Mouse (Mus musculus) B cell, adult 2 months (primary cell): ENCODE data around the gene Vps9d1.
"Not testable (repeated sequence)": the region's sequence is repeated elsewhere in the genome, so short reads cannot be mapped to it uniquely, and the experiment has no call there.

Experiments used
- DNase-seq, 2 experiments: peaks; one replicate each; pipeline ENCODE4 v3.0.0; 2022

Vps9d1 gene

DNA sequence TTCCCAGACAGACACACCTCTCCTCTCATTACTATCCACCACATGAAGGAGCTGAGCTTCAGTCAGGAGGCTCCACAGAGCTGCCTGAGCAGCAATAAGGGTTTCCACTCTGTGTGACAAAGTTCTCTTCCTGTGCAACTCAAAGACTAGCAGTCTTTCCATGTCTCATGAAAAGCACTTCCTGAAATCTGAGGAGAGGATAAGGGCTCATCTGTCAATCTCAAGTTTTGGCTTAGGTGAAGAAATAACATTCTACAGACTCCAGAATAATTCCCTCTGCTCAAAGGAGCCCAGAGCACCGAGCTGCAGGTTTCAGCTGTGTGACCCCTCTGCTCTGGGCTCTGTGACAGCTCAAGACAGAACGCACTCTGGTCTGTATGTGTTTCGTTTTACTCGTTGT, 1.2 kb downstream of the Vps9d1 start:
- DNase-seq = no peak

DNA sequence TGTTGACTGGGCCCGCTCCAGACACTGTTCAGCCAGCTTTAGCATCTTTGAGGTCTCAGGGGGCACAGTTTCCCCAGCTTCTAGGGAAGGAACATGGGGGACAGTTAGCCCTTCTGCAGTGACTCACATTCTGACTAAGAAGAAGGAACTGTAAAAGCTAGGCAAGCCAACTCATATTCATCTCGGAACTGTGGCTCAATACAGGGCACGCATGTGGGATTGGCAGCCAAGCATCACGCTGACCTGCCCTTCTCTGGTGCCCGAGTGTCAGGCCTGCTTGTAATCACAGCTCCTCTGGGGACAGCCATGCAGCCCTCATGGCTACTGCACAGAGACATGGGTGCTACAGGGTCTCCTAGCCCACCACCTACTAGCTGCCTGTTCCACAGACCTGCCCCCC, 3.2 kb downstream of the Vps9d1 start:
- no peak for DNase-seq

DNA sequence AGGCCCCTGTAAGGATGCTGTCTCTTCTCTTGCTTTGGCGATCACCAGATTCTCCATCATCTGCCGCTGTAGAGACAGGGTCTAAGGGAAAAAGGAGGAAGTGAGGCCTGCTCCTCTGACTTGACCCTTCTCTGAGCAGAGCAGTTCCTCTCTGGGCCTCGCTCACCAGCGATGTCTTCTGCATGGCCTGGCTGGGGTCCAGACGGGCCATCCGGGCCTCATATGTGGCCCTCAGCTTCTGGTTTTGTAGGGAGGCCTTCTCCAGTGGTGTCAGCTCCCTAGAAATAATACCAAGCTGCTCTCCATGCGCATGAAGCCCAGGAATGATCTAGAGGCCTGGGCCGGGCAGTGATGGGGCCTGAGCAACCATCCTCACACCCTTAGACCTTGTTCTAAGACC, 5.6 kb downstream of the Vps9d1 start:
- DNase-seq = no peak

DNA sequence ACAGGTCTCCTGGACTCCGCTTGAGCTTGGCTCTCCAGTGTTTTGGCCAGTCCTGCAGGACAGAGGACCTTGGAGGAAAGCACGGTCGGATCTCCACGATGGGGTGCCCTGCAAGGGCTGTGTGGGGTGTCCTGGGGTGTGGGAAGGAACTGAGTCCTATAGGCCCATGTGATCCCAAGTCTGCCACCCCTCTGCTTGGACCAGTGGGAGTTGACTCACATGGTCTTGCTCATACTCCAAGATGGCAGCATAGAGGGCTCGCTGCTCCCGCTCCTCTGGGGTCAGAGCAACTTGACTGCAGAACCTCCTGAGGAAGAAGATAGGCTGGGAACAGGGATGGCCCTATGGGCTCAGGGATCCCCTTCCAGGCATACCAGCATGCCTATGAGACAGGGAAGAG, 6.4 kb downstream of the Vps9d1 start:
- DNase-seq = no peak

DNA sequence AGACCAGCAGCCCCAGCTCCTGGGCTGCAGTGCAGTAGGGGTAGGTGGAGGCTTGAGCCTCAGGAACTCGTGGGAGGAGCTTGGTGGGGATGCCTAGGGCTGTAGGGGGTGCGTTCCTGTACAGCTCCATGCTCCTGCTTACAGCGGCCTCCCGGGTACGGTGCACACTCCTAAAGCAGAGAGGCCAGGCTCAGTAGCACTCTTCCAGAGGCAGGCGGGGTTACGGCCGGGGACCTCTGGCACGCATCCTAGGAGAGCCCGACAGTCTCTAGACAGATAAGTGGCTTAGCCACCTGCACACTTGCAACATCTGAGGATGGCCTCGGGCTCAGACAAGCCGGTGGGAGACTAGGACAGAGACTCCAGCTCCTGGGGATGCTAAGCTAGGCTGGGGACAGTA, 8.6 kb downstream of the Vps9d1 start:
- no peak for DNase-seq

DNA sequence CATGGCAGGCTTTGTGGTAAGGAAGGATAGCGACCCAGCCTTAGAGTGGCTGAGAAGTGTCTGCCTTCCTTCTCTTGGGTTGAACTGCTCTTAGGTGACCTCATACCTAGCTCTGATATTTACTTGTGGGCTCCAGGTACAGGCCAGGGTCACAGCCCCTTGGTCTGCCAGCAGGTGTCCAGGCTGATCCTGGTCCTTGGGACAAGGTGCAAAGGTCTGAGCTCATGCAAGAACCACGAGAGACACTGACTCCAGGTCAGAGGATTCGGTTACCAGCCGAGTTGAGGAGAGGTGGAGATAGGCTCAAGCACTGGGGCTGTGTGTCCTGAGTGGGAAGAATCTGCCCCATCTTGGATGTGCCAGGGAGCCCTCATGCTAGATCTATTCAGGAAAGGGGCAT, 9.8 kb downstream of the Vps9d1 start:
- no peak for DNase-seq

DNA sequence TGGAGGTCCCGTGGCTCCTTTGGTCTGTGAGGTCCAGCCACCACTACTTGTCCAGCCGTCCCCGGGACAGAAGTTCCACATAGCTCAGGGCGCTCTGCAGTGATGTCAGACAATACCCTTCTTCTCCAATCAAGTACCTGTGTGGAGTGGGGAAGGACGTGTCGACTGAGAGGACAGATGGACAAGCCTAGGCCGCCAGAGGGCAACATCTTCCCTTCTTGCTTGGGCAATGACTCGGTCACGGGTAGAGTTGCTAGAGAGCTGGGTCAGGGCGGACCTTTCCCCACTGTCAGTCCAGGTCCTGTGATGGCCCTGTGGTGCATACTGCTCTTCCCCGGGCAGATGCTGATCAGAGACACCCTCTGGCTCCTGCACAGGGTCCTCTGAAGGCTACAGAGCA, 11.1 kb downstream of the Vps9d1 start:
- DNase-seq = no peak

DNA sequence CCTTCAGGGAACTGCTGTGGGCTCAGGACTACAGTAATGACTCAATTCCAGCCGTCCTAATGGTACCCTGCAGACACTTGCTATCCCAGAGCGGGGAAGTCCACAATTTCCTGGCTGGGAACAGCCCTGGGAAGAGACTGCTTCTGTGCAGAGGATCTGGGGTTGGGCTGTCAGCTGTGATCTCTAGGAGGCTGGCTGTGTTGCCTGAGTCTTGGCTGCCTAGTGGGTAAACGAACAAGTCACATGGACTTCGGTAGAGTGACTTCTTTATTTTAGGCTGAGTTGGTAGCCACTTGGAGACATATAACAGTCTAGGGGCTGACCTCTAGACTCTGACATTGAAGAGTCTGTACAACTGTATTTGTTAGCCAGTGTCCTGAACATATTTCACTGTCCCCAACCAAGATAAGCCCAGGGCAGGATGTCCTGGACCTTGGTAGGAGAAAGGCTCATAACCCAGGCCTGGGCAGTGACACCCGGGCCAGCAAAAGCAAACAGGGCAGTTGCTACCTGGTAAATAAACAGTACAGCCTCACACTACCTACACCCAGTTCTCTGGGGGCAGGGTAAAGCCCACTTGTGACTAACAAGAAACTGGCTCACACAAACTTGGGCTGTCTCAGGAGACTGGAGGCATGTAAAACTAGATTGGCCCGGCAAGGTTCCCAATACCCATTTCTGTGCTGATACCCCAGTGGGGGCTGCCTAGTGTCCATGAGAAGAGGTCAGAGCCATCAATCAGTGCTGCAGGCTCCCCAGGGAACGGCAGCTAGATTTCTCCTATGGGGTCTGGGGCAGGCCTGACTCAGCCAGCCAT, 11.8 kb downstream of the Vps9d1 start:
- no peak for DNase-seq

DNA sequence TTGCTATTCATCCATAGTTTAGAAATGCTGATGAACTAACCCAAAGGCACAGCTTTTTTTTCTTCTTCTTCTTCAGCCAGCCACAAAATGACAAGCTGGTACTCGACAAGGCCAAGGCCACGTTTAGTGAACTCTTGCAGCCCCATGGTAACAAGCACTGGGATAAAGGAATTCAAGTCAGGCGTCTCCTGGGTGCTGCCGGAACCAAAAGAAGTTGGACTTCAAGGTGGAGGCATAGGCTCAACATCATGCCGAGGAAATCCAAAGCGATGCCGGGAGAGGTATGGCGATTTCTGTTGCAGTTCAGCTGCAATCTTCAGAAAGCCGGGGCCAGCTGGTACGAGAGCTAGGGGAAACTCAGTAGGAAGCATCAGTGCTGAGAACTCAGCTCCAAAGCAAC, 14.8 kb downstream of the Vps9d1 start:
- no peak for DNase-seq

DNA sequence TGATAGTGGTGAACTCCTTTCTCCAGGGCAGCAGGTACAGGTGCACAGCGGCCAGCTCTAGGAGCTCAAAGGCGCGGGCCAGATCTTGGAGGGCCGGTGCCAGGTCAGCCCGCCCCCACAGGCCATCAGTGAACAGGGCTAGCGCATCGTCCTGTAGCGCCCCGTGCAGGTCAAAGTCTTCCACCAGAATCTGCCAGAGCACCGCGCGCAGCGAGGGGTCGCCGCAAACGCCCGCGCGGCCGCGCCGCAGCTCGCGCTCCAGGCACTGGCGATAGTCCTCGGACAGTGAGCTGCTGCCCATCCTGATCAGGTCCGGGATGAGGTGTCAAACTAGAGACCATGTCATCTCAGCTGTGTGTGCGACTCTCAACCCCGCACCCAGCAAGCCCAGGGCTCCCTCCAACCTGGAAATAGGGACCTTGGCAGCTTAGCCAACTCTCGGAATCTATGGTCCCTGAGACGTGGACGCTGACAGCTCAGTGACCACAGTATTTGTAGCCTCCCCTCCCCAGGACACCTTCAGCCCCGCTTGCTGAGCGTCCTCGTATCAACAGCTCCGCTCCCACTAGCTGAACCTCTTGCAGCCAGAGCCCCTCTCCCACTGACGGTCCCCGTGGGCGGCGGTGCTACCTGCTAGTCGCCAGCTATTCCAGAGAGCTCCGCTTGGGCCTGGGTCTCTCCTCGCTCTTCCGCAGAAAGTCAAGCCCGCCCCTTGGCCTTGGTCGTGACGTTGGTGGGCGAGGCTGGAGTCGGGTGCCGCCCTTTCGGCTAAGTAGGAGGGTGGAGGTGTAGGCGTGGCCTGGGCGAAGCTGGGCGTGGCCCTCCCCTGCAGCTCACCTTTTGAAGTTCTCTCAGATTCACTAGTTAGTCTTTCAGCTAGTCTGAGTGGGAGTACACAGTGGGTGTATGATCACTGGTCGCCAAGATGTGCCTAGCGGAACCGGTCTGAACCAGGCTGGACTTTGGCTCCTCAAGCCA, 18.3 kb downstream of the Vps9d1 start, which contains the start of gene Spata2l:
Gene Spata2l (minus strand): TSS at position 714 of the 978 bp plus-strand sequence.
- peak; percentile 95 to 96 for DNase-seq

DNA sequence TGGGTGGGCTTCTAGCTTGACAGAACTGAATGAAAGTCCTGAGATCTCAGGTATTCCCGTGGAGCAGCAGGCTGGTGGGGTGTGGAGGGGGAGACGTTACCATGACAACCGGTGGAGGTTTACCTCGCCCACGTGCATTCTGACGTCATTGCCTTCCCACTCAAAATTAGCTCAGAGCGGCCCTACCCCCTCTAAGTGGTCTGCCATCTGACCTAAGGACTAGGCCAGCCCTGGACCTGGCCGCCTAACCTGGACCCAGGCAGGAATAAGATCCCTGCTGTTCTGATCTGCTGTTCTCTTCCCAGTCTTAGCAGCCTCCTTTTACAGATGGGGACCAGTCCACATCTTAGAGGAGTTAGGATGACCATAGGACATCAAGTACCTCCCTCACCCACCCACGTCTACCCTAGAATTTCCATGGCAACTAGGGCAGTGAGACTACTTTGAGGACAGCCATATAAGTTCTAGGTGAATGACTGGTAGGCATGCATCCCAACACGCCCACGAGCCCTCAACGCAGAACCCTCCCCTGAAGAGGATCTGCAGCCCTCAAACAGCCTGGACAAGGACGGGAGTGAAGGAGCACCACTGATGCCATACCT, 19.1 kb downstream of the Vps9d1 start:
- peak; percentile 17 for DNase-seq

DNA sequence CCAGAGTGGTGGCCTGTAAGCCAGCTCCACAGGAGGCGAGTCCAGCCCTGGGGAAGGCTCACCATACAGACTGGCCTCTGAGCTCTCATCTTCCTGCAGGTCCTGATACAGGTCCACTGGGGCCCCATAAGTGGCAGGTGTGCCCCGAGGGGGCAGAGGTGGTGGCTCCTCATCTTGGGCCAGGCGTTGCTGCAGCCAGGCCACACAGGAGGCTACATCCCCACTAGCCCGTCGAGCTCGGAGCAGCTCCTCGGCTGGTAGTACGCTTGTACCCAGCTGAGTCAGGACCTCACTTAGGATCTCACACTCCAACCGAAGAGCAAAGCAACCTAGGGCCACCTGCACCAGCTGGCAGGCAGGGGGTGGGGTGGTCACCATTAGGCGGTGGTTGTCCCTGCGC, 20.4 kb downstream of the Vps9d1 start:
- no peak for DNase-seq

DNA sequence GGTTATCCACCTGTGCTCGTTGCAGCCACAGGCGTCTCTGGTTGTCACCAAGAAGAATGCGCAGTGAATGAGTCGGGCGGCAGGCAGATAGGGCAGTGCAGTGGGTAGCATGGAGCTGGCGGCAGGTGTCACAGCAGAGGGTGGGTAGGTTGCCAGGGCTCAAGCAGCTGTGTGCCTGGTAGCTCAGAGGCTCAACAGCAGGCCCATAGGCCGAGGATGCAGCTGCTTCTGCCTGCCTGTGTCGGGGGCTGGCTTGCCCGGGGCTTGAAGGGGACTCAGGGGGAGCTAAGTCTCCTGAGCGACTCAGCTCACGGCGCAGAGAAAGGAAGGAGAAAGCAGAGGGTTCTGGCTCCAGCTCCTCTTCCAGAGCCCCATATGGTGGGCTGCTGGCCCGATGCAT, 20.8 kb downstream of the Vps9d1 start:
- no peak for DNase-seq

DNA sequence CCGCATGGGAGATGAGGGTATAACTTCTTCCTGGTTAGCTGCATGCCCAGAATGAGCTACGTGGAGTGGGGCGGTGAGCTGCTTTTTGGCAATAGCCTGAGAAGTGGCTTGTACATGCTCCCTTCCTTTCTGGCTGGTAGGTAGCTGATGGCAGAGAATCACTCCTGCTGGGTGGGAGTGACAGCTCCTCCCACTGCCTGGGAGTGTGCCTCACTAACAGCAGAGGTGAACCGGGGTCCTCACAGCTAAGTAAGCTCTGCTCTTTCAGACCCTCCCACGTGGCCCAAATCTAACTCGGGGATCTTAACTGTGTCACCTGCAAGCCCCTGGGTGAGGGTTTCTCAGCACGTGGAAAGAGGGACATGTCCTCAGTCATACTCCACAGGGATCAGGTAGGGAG, 21.6 kb downstream of the Vps9d1 start:
- no peak for DNase-seq

DNA sequence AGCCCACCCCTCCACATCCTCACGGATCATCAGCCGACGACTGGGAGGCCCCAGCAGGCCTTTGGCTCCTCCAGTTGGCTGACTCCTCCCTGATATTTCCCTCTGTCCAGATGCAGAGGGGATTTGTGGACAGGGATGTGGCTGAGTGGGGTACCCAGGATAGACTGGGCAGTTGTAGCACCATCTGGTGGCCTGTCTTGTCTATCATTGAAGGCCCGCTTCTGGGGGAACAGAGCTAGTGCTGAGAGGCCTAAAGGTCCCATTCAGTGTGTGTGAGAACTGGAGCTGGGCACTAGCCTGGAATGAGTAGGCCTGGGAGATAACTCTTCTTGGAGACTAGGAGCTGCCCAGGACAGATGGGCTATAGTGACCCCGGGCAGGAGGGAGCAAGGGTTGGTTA, 22.4 kb downstream of the Vps9d1 start:
- DNase-seq = no peak

DNA sequence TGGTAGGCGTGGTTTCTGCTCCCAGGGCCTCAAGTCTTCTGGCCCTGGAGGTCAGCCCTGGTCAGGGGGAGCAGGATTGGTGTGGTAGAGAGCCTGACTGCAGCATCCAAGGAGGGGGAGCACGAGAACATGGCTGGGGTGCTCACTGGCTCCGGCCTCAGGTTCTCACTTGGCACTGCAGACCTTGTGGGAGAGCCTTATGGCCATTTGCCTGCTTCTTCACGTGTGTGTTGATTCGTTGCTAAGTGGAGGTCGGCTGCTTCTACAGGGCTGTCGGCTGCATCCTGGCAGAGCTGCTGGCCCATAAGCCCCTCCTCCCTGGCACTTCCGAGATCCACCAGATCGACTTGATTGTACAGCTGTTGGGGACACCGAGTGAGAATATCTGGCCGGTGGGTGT, 23.8 kb downstream of the Vps9d1 start:
- DNase-seq = not testable (repeated sequence)

DNA sequence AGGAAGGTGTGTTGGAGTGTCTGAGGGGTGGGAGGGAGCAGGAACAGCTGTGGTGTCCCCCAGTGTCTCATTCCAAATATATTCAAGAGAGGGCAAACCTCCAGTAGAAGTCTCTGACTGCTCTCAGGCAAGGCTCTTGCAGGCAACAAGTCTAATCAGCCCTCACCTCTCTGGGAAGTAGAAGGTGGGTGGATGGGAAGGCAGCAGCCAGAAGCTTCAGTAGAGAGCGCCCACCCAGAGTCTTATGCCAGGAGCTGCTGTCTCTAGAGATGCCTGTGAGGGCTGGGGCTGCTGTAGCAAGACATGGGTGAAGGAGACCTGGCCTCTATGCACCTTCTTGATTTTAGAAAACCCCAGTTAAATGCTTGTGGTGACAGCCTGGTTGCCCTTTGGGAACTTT, 25.7 kb downstream of the Vps9d1 start:
- no peak for DNase-seq

DNA sequence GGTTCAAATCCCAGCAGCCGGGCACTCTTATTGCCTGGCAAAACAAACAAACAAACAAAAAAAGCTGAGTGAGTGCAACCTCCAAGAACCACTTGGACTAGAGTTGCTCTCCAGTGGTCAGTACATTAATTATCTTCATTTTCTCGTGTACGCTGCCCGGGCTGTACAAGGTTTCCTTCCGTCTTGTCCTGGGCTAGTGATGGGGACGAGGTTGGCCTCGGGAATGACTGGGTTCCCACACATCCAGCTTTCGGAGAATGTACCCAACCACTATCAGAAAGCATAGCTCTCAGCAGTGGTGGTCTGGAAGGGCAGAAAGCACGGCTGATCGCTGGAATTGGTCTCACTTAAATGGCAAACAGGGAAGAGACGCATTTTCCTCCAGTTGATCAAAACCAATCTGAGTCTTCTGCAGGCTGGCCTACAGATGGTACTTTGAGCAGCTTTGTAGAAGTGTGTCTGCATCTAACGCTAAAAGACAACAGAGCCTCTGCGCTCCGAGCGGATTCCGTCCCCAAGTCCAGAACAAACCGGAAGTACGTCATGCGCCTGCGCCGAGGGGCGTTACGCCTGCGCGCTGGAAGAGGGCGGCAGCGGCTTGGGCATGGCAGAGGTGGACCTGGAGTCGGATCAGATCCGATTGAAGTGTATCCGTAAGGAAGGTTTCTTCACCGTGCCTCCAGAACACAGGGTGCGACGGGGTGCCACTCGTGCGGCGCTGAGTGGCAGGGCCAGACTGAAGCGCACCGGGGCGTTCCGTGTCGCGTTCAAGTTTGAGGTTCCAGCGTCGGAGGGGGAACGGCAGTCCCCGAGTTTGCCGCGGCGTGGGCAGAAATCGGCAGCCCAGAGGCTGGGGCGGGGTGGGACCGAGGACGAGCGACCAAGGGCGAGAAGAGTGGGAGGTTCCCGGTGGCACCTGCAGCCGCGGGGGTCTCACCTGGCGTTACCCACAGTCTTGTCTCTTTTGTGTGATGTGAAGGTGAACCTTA, 29.6 kb downstream of the Vps9d1 start, which contains the start of gene Cdk10:
Gene Cdk10 (plus strand): TSS at position 565 of the 989 bp plus-strand sequence.
- peak; percentile 92 to 94 for DNase-seq

DNA sequence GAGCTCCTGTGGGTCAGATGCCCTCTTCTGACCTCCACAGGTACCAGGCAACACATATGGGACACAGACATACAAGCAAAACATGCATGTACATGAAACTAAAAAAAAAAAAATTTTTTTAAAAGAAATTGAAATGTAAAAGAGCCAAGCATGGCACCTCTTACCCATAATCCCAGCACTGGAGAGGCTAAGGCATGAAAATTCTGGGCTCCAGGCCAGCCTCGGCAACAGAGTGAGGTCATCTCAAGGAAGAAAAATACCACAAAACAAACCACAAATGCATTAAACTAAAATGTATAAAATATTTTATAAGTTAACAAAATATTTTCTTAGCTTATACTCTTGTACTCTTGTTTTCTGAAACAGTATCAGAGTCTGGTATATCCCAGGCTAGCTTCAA, 33.2 kb downstream of the Vps9d1 start:
- no peak for DNase-seq

DNA sequence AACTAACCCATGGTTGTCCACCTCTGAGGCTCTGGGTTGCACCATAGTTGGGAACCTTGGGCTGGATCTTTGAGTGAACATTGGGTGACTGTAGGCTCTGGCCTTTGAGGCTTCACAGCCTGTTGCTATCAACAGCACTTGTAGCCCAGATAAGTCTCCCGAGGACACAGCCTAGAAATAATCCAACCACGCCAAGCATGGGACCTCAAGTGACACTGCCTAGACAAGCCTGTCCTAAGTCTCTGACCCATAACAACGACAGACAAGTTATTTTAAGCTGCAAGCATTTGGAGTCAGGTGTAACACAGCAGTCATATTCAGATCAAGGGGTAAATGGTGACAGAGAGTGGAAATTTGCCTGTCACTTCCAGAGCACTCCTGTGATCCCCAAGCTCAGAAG, 38.7 kb downstream of the Vps9d1 start:
- DNase-seq = no peak

DNA sequence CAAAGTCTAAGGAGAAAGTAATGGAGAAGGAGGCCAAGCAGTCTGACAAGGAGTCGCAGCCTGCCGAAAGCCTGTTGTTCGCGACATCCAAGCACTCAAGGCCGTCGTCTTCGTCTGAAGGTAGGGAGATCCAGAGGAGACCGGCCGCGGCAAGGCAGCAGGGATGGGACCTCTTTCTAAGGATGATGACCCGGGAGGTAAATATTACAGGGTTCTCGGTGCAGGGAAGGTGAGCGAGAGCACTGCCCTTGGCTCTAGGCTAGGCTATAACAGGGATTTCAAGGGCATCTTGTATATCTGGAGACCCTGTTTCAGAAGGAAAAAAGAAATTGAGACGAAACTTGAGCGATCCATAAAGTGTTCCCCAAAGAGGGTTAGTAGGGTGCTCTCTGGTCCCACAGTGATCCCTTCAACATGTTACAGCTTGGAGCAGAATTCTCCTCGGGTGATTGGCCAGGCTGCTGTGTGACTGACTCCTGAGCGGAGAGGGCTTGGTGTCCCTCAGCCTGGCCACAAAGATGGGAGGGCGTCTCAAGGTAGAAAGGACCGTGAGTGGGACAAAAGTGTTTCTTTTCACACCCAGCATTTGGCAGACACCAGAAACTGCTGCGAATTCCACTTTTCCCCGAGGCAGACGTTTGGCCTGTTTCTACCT, 40.9 kb downstream of the Vps9d1 start:
- no peak for DNase-seq
